Mouse (Mus musculus) megakaryocyte, embryonic 14.5 days (primary cell): Measurements from ENCODE around the gene Chchd10. TPM values are rescaled to one million over a fixed set of nuclear protein-coding genes. Genes with fewer than 3 reads are reported as not detected.
"Not testable (repeated sequence)": the region's sequence is repeated elsewhere in the genome, so short reads cannot be mapped to it uniquely, and the experiment has no call there.

Experiments used
- H3K27me3 ChIP-seq: replicated peaks from 2 replicates; pipeline ENCODE3; 2012; ENCODE audit warnings: inconsistent platforms
- H3K36me3 ChIP-seq: replicated peaks from 2 replicates; pipeline ENCODE3; 2012; ENCODE audit warnings: low read length, inconsistent platforms, mixed read lengths
- H3K4me1 ChIP-seq: 2 replicates; pipeline ENCODE4 v1.6.1; 2012; ENCODE audit warnings: inconsistent platforms
- H3K4me3 ChIP-seq: replicated peaks from 2 replicates; pipeline ENCODE3; 2012; ENCODE audit warnings: moderate library complexity, mild to moderate bottlenecking, inconsistent platforms
- H3K9me3 ChIP-seq: 2 replicates; pipeline ENCODE4 v1.6.1; 2012; ENCODE audit warnings: inconsistent platforms
- FLI1 ChIP-seq: IDR thresholded peaks from 2 replicates; pipeline ENCODE4 v1.6.1; 2012; ENCODE audit warnings: low read length, inconsistent platforms, mixed read lengths
- GATA1 ChIP-seq: IDR thresholded peaks from 3 replicates; pipeline ENCODE4 v1.6.1; 2012; ENCODE audit warnings: mixed read lengths, low read length, inconsistent platforms, borderline replicate concordance
- polyA plus RNA-seq: library from polyadenylated mRNA; stranded (reverse); fragments of >175 nt; gene quantifications from 2 replicates; pipeline ENCODE4 v1.2.3, GENCODE M21; 2012; ENCODE audit warnings: low replicate concordance; ENCODE audit not compliant: insufficient read depth

Chchd10 gene
- polyA plus RNA-seq = 113 and 164 TPM in 2 replicates

GRCm38 (mm10) chr10:75932891-75933290 lies at the start of gene Chchd10:
Gene Chchd10, plus strand, starts transcription at chr10:75933130.
- Histone ChIP-seq H3K9me3 (no peaks in the 10 kb centered on the region), H3K4me3 (peak within 1 kb of the TSS; percentile 87), H3K4me1 (peaks cover 50% of the 10 kb centered on the region), H3K27me3 (peaks cover 79% of the 10 kb centered on the region), H3K36me3 (no peaks in the 10 kb centered on the region)
- TF ChIP-seq FLI1 = no peak
- no peak for TF ChIP-seq GATA1

GRCm38 (mm10) chr10:75883232-75883552 lies 49.7 kb upstream of the Chchd10 start:
- no peaks in the 10 kb centered on the region for H3K9me3 ChIP-seq
- TF ChIP-seq FLI1 = no peak
- no peak for TF ChIP-seq GATA1
- no peaks in the 10 kb centered on the region for H3K36me3 ChIP-seq
- peaks cover 40% of the 10 kb centered on the region for H3K27me3 ChIP-seq
- peaks cover 11% of the 10 kb centered on the region for H3K4me1 ChIP-seq
- no peak overlapping the region for H3K4me3 ChIP-seq

- Histone ChIP-seq H3K9me3 (no peaks in the 10 kb centered on the region), H3K4me1 (peaks cover 26% of the 10 kb centered on the region), H3K27me3 (peaks cover 46% of the 10 kb centered on the region), H3K36me3 (no peaks in the 10 kb centered on the region), H3K4me3 (no peak overlapping the region)
- TF ChIP-seq GATA1 = no peak
- TF ChIP-seq FLI1 = no peak
Measured at GRCm38 (mm10) chr10:75884742-75885141, 48.2 kb upstream of the Chchd10 start.

DNA sequence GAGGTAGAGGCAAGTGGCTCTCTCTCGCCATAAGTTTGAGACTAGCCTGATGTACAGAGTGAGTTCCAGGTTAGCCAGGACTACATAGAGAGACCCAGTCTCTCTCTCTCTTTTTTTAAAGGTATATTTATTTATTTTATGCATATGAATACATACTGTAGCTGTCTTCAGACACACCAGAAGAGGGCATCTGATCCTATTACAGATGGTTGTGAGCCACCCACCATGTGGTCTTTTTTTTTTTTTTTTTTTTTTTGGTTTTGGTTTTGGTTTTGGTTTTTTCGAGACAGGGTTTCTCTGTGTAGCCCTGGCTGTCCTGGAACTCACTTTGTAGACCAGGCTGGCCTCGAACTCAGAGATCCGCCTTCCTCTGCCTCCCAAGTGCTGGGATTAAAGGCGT lies 45.4 kb upstream of the Chchd10 start:
- peaks cover 28% of the 10 kb centered on the region for H3K27me3 ChIP-seq
- H3K4me3 ChIP-seq, H3K9me3 ChIP-seq, H3K36me3 ChIP-seq: not testable (repeated sequence)
- peaks cover 30% of the 10 kb centered on the region for H3K4me1 ChIP-seq

- Histone ChIP-seq H3K9me3 (no peaks in the 10 kb centered on the region), H3K36me3 (peaks cover 11% of the 10 kb centered on the region), H3K4me3 (peak overlapping the region; percentile 19), H3K27me3 (peaks cover 22% of the 10 kb centered on the region), H3K4me1 (peaks cover 45% of the 10 kb centered on the region)
- no peak for TF ChIP-seq FLI1
- no peak for TF ChIP-seq GATA1
Measured at GRCm38 (mm10) chr10:75889406-75890153, 43.4 kb upstream of the Chchd10 start.

GRCm38 (mm10) chr10:75893089-75893750 lies 39.7 kb upstream of the Chchd10 start, which contains the start of gene Derl3:
Gene Derl3, plus strand, starts transcription at chr10:75893413.
- H3K27me3 ChIP-seq = peaks cover 6% of the 10 kb centered on the region
- H3K4me3 ChIP-seq = peak within 1 kb of the TSS; percentile 91
- TF ChIP-seq FLI1 = no peak
- TF ChIP-seq GATA1 = no peak
- no peaks in the 10 kb centered on the region for H3K9me3 ChIP-seq
- H3K36me3 ChIP-seq = peaks cover 48% of the 10 kb centered on the region
- H3K4me1 ChIP-seq = peaks cover 51% of the 10 kb centered on the region

DNA sequence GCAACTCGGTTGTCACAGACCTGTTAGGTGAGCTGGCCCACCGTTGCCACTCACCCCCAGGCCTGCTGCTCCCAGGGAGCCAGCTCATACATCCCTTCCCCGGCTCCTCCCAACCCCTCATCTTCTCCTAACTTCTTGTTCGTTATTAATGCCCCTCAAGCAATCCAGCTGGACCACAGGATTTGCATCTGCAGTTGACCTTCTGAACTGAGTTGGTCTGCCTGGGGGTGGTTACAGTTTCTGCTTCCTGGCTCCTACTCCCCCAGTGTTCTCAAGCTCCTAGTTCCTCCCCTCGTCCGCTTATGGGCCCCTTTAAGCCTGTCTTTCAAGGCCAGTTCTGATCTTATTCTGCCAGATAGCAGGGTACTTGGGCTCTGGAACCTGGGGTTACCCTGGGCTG lies 38.3 kb upstream of the Chchd10 start:
- TF ChIP-seq FLI1 = no peak
- no peak for TF ChIP-seq GATA1
- Histone ChIP-seq H3K9me3 (no peaks in the 10 kb centered on the region), H3K4me1 (peaks cover 49% of the 10 kb centered on the region)

DNA sequence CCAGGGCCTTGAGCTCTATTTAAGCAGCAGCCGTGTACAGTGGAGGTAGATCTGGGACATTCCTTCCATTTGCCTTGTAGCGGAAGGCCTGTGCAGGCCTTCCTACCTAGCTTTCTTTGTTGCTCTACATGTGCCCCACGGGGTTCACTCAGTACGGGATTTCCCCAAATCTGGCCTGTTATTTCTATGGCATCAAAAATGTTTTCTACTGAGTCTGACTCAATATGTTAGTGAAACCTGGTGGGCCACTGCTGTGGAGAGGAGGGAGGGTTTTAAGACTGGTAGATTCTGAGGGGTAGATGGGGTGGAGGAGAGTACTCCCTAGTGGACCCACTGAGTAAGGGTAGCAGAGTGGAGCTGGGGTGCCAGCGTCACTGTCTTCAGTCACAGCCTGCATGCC lies 37.2 kb upstream of the Chchd10 start:
- Histone ChIP-seq H3K4me3 (no peak overlapping the region), H3K4me1 (peaks cover 41% of the 10 kb centered on the region), H3K27me3 (no peaks in the 10 kb centered on the region), H3K36me3 (peaks cover 71% of the 10 kb centered on the region), H3K9me3 (no peaks in the 10 kb centered on the region)
- TF ChIP-seq FLI1 (no peak), GATA1 (no peak)

More for the DNA sequence above, 38.3 kb upstream of the Chchd10 start:
- peaks cover 61% of the 10 kb centered on the region for H3K36me3 ChIP-seq
- H3K27me3 ChIP-seq = no peaks in the 10 kb centered on the region
- no peak overlapping the region for H3K4me3 ChIP-seq

DNA sequence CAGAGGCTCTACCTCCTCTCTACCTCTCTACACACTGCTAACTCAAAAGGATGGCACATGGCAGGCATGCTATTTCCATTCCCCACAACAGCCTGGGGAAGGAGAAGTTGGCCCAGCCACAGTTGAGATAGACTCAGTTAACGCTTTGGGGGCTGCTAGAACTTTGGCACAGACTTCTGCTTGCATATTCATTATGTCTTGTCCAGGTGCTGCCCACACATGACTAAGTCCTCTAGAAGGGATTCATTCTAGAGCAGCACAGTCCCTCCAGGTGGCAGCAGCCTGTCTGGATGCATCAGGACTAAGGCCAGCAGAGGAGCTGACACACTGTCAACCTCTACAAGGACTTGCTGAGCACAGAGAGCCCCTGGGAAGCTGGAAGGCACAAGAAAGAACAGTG lies 36.7 kb upstream of the Chchd10 start:
- no peaks in the 10 kb centered on the region for H3K27me3 ChIP-seq
- TF ChIP-seq GATA1 = no peak
- no peak for TF ChIP-seq FLI1
- no peaks in the 10 kb centered on the region for H3K9me3 ChIP-seq
- H3K4me1 ChIP-seq = peaks cover 41% of the 10 kb centered on the region
- H3K4me3 ChIP-seq = no peak overlapping the region
- H3K36me3 ChIP-seq = peaks cover 76% of the 10 kb centered on the region

GRCm38 (mm10) chr10:75897373-75897772 lies 35.6 kb upstream of the Chchd10 start:
- Histone ChIP-seq H3K9me3 (no peaks in the 10 kb centered on the region), H3K4me3 (no peak overlapping the region), H3K27me3 (no peaks in the 10 kb centered on the region), H3K4me1 (peaks cover 41% of the 10 kb centered on the region), H3K36me3 (peaks cover 88% of the 10 kb centered on the region)
- no peak for TF ChIP-seq GATA1
